Mouse (Mus musculus): Measurements from ENCODE around the gene Camk2n1. TPM values are rescaled to one million over a fixed set of nuclear protein-coding genes. Genes with fewer than 3 reads are reported as not detected.
A peak's percentile ranks its signal among the peaks of the same experiment; 100 is the strongest.

Camk2n1 gene
- polyA plus RNA-seq, 1 experiment from 2014 or later, result 17.2 TPM

DNA sequence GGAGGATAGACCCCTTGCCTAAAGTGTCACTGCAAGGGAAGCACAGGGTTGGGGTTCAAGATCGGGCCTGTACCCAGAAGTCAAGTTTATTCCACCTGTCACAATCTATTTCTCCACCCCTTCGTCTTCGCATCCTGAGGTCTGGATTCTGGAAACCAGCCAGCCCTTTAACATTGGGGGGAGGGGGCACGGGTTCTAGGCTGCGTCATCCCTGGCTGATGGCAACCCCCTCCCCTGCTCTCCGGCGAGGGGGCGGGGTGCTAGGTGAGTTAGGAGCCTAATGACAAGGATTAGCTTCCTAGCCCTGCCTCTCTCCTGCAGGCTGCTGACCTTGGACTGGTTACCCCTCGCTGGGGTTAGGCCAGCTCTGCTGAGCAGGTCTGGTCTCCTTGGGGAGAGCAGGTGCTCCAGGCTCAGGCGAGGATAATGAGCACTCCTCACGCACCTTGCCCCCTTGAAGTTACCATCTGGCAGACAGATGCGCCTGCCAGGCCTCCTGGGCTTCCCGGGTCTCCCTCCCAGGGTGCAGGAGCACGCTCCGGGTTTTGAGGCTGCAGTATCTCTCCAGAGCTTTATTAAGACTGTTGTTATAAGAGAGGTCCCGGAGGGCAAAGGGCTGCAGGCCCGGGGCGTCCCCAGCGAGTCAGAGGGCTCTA, 889 bp upstream of the Camk2n1 start:
- peak; percentile 3 for ATAC-seq (ENCODE audit: low FRiP score)
- Histone ChIP-seq H3K27me3 (ENCODE audit: control insufficient read depth, insufficient read depth, low read length) (no peaks in the 10 kb centered on the region), H3K4me1 (replicated peaks; ENCODE audit: control insufficient read depth, insufficient read depth, low read length) (peaks cover 31% of the 10 kb centered on the region), H3K4me3 (replicated peaks; ENCODE audit: low read length) (peak overlapping the region; percentile 98), H3K4me2 (replicated peaks) (peak overlapping the region; percentile 93), H3K27ac (peak overlapping the region; percentile 95), H3K36me3 (replicated peaks; ENCODE audit: control insufficient read depth, insufficient read depth) (no peaks in the 10 kb centered on the region), H3K9me3 (ENCODE audit: control insufficient read depth, low read length) (no peaks in the 10 kb centered on the region), H3K9ac (peak overlapping the region; percentile 95)
- WGBS, result 5% methylated on average over 19 of the region's 19 CpGs
- no peak for DNase-seq (ENCODE audit: low spot score)

GRCm38 (mm10) chr4:138454571-138455140, 542 bp downstream of the Camk2n1 start:
- 1% methylated on average over 71 of the region's 78 CpGs for WGBS
- DNase-seq (ENCODE audit: low spot score), result no peak
- Histone ChIP-seq H3K36me3 (replicated peaks; ENCODE audit: control insufficient read depth, insufficient read depth) (0 out of 2 replicates have a peak, but pooled peaks cover 4% of the 10 kb centered on the region), H3K27ac (peak overlapping the region; percentile 95), H3K9me3 (ENCODE audit: control insufficient read depth, low read length) (no peaks in the 10 kb centered on the region), H3K4me2 (replicated peaks) (peak overlapping the region; percentile 93), H3K9ac (peak overlapping the region; percentile 95), H3K27me3 (ENCODE audit: control insufficient read depth, insufficient read depth, low read length) (no peaks in the 10 kb centered on the region), H3K4me3 (replicated peaks; ENCODE audit: low read length) (peak overlapping the region; percentile 98), H3K4me1 (replicated peaks; ENCODE audit: control insufficient read depth, insufficient read depth, low read length) (peaks cover 30% of the 10 kb centered on the region)
- peak; percentile 64 for ATAC-seq (ENCODE audit: low FRiP score)

DNA sequence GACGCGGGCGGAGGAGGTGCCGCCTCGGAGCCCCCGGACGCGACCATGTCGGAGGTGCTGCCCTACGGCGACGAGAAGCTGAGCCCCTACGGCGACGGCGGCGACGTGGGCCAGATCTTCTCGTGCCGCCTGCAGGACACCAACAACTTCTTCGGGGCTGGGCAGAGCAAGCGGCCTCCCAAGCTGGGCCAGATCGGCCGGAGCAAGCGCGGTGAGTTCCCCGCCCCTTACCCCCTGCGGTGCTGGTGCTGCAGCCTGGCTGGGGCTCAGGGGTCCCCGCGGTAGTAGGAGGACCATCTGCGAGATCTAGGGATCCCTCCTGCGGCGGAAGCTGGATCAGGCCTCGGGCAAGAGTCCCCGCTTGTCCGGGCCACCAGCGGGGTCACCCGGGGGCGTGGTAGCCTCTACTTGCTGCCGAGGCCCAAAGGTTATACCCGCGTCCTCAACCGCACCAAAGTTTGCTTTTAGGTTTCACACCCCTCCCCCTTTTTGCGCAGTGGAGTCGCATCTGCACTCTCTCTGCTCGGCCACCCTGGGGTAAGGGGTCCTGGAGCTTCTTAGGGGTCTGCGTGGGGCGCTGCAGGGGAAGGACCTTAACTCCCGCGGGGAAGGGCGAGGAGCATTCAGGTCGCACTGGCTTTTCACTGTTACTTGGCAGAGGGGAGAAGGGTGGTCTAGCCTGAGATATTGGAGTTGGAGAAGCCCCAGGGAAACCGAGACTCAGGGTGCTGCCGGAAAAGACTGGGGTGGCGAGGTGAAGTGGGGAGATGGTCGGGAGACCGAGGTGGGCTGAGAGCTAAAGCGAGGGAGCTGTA, 1.2 kb downstream of the Camk2n1 start:
- H3K4me1 ChIP-seq (replicated peaks; ENCODE audit: control insufficient read depth, insufficient read depth, low read length), result peaks cover 30% of the 10 kb centered on the region
- no peaks in the 10 kb centered on the region for H3K9me3 ChIP-seq (ENCODE audit: control insufficient read depth, low read length)
- no peak for DNase-seq (ENCODE audit: low spot score)
- H3K4me3 ChIP-seq (replicated peaks; ENCODE audit: low read length), result peak overlapping the region; percentile 98
- peak overlapping the region; percentile 95 for H3K27ac ChIP-seq
- H3K27me3 ChIP-seq (ENCODE audit: control insufficient read depth, insufficient read depth, low read length), result no peaks in the 10 kb centered on the region
- H3K36me3 ChIP-seq (replicated peaks; ENCODE audit: control insufficient read depth, insufficient read depth), result 0 out of 2 replicates have a peak, but pooled peaks cover 4% of the 10 kb centered on the region
- peak; percentile 8; the same call in 1 of the 2 replicates for ATAC-seq (ENCODE audit: low FRiP score)
- peak overlapping the region; percentile 95 for H3K9ac ChIP-seq
- peak overlapping the region; percentile 93 for H3K4me2 ChIP-seq (replicated peaks)
- under 1% methylated on average over 58 of the region's 58 CpGs for WGBS

DNA sequence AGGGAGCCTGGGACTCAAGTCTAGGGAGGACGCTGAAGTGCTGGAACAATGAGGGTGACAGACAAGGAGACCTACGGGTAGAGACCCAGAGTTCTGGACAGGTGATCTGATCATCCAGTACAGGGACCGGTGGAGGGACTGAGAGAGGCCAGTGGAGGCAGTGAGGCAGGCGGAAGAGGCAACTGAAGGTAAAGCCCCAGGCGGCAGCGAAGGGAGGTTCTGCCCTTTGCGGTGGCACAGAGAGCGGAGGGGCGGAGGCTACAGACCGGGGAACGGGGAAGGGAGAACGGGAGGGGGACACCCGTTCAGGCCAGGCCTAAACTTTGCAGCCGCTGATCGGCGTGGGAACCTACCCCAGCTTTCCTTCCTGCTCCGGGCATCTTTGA, 1.8 kb downstream of the Camk2n1 start:
- H3K4me1 ChIP-seq (replicated peaks; ENCODE audit: control insufficient read depth, insufficient read depth, low read length), result peaks cover 30% of the 10 kb centered on the region
- peak overlapping the region; percentile 95 for H3K9ac ChIP-seq
- 0% methylated on average over 17 of the region's 17 CpGs for WGBS
- no peaks in the 10 kb centered on the region for H3K27me3 ChIP-seq (ENCODE audit: control insufficient read depth, insufficient read depth, low read length)
- peak overlapping the region; percentile 95 for H3K27ac ChIP-seq
- H3K36me3 ChIP-seq (replicated peaks; ENCODE audit: control insufficient read depth, insufficient read depth), result 0 out of 2 replicates have a peak, but pooled peaks cover 4% of the 10 kb centered on the region
- peak overlapping the region; percentile 98 for H3K4me3 ChIP-seq (replicated peaks; ENCODE audit: low read length)
- DNase-seq (ENCODE audit: low spot score), result no peak
- H3K4me2 ChIP-seq (replicated peaks), result peak overlapping the region; percentile 93
- no peak for ATAC-seq (ENCODE audit: low FRiP score)
- H3K9me3 ChIP-seq (ENCODE audit: control insufficient read depth, low read length), result no peaks in the 10 kb centered on the region

DNA sequence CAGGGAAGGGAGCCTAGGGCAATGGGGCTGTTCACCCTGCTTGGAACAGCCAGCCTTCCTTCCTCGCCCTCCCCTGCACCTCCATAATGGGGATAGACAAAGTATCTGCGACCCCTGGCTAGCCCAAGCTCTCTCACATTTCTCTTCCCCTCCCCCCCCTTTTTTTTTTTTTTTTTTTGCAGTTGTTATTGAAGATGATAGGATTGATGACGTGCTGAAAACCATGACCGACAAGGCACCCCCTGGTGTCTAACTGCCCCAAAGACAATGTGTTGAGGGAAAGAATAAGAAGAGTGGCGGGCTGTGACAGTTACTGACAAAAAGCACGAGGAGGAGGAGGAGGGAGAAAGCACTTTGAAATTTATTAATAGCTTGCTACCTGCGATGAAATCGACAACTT, 2.4 kb downstream of the Camk2n1 start:
- no peaks in the 10 kb centered on the region for H3K9me3 ChIP-seq (ENCODE audit: control insufficient read depth, low read length)
- H3K4me1 ChIP-seq (replicated peaks; ENCODE audit: control insufficient read depth, insufficient read depth, low read length), result peaks cover 30% of the 10 kb centered on the region
- H3K9ac ChIP-seq, result peak overlapping the region; percentile 95
- DNase-seq (ENCODE audit: low spot score), result no peak
- H3K36me3 ChIP-seq (replicated peaks; ENCODE audit: control insufficient read depth, insufficient read depth), result 0 out of 2 replicates have a peak, but pooled peaks cover 4% of the 10 kb centered on the region
- no peak for ATAC-seq (ENCODE audit: low FRiP score)
- peak overlapping the region; percentile 95 for H3K27ac ChIP-seq
- no peaks in the 10 kb centered on the region for H3K27me3 ChIP-seq (ENCODE audit: control insufficient read depth, insufficient read depth, low read length)
- H3K4me3 ChIP-seq (replicated peaks; ENCODE audit: low read length), result peak overlapping the region; percentile 98
- WGBS, result 3% methylated on average over 8 of the region's 8 CpGs
- peak overlapping the region; percentile 93 for H3K4me2 ChIP-seq (replicated peaks)

DNA sequence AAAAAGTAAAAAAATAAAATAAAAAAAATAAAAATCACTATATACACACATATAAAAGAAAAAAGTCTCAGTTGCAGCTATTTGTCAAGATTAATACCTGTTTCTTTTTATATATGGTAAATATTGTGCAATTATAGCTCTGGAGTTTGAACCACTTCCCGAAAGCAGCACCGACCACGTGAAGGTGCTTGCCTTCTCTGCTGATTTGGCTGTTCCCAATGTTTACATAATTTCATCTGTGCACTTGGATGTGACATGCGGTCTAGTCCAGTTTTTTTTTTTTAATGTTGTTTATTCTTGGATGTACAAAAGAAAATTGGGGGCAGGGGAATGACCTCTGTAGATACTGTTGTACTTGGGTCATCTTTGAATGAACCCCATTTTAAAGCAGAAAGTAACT, 3.0 kb downstream of the Camk2n1 start:
- no peak for ATAC-seq (ENCODE audit: low FRiP score)
- H3K27ac ChIP-seq, result no peak overlapping the region
- no peak for DNase-seq (ENCODE audit: low spot score)
- no peaks in the 10 kb centered on the region for H3K27me3 ChIP-seq (ENCODE audit: control insufficient read depth, insufficient read depth, low read length)
- H3K4me1 ChIP-seq (replicated peaks; ENCODE audit: control insufficient read depth, insufficient read depth, low read length), result peaks cover 30% of the 10 kb centered on the region
- H3K4me3 ChIP-seq (replicated peaks; ENCODE audit: low read length), result peak overlapping the region; percentile 98
- 38% methylated on average over 4 of the region's 4 CpGs for WGBS
- H3K4me2 ChIP-seq (replicated peaks), result peak overlapping the region; percentile 93
- H3K36me3 ChIP-seq (replicated peaks; ENCODE audit: control insufficient read depth, insufficient read depth), result 0 out of 2 replicates have a peak, but pooled peaks cover 4% of the 10 kb centered on the region
- no peaks in the 10 kb centered on the region for H3K9me3 ChIP-seq (ENCODE audit: control insufficient read depth, low read length)
- H3K9ac ChIP-seq, result 0 out of 2 replicates have a peak overlapping the region, but pooled peaks have one; percentile 7

DNA sequence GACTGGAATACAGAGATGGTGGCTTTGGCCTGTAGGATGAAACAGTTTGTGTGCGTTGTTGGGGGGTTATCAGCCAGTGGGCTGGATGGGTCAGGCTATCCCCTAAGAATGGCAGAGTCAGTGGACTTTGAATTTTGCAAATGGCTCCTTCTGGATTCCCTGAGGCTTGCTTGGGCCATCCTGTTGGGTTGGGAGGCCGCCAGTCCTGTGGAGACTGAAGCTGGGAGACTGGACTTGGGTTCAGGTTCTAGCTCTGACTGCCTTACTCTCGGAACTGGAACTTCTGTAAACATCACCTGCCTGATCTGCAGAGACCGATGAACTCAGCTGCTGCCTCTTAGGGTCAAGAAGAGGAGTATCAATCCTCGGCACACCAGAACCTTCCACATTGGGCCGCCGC, 4.1 kb downstream of the Camk2n1 start:
- no peaks in the 10 kb centered on the region for H3K27me3 ChIP-seq (ENCODE audit: control insufficient read depth, insufficient read depth, low read length)
- peaks cover 36% of the 10 kb centered on the region for H3K4me1 ChIP-seq (replicated peaks; ENCODE audit: control insufficient read depth, insufficient read depth, low read length)
- 86% methylated on average over 7 of the region's 7 CpGs for WGBS
- no peak overlapping the region for H3K9ac ChIP-seq
- 0 out of 2 replicates have a peak, but pooled peaks cover 4% of the 10 kb centered on the region for H3K36me3 ChIP-seq (replicated peaks; ENCODE audit: control insufficient read depth, insufficient read depth)
- ATAC-seq (ENCODE audit: low FRiP score) (no peak), DNase-seq (ENCODE audit: low spot score) (no peak)
- no peak overlapping the region for H3K27ac ChIP-seq
- H3K9me3 ChIP-seq (ENCODE audit: control insufficient read depth, low read length), result no peaks in the 10 kb centered on the region
- H3K4me2 ChIP-seq (replicated peaks), result peak overlapping the region; percentile 93
- no peak overlapping the region for H3K4me3 ChIP-seq (replicated peaks; ENCODE audit: low read length)

GRCm38 (mm10) chr4:138458735-138459440, 4.8 kb downstream of the Camk2n1 start:
- H3K9me3 ChIP-seq (ENCODE audit: control insufficient read depth, low read length), result no peaks in the 10 kb centered on the region
- H3K9ac ChIP-seq, result no peak overlapping the region
- no peak overlapping the region for H3K4me3 ChIP-seq (replicated peaks; ENCODE audit: low read length)
- DNase-seq (ENCODE audit: low spot score) (no peak), ATAC-seq (ENCODE audit: low FRiP score) (no peak)
- no peak overlapping the region for H3K4me2 ChIP-seq (replicated peaks)
- H3K27me3 ChIP-seq (ENCODE audit: control insufficient read depth, insufficient read depth, low read length), result no peaks in the 10 kb centered on the region
- H3K27ac ChIP-seq, result no peak overlapping the region
- 0 out of 2 replicates have a peak, but pooled peaks cover 4% of the 10 kb centered on the region for H3K36me3 ChIP-seq (replicated peaks; ENCODE audit: control insufficient read depth, insufficient read depth)
- 48% methylated on average over 5 of the region's 5 CpGs for WGBS
- peaks cover 36% of the 10 kb centered on the region for H3K4me1 ChIP-seq (replicated peaks; ENCODE audit: control insufficient read depth, insufficient read depth, low read length)

Measured in hindbrain, embryonic 14.5 days (tissue).